Mouse (Mus musculus) frontal cortex, postnatal 14 days (tissue): Measurements from ENCODE around the gene Lrp8.
A peak's percentile ranks its signal among the peaks of the same experiment; 100 is the strongest.

Source experiments
- DNase-seq, 2 experiments: peaks; one replicate each; pipeline ENCODE4 v3.0.0; 2022; ENCODE audit warnings: low spot score in 2 of 2

The Lrp8 gene

DNA sequence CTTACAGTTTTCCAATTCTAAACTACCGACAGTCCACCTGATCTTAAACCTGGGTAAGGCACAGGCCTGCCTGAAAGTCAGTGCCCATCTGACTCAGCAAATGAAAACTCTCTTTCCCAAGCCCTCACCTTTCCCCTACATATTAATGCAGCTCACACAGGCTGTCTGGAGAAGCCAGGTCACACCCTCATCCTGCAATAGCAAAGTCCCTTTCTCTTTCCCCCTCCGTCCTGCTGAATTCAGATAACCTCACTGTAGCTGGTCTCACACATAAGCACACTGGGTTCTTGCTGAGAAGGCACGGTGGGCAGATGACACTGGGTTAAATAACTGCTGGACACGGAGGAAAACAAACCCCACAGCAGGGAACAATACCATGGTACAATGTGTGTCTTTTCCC is 119.9 kb downstream of the Lrp8 start:
- no peak for DNase-seq

- peak; percentile 68 to 78 for DNase-seq
Measured at GRCm38 (mm10) chr4:107923145-107923802, 121.2 kb downstream of the Lrp8 start, which contains the start of gene Cpt2. Cpt2 (minus strand) TSS chr4:107923610.

- DNase-seq = no peak
Measured at GRCm38 (mm10) chr4:107923803-107924194, 121.7 kb downstream of the Lrp8 start.
